Mouse (Mus musculus) kidney, adult 2 months (tissue): ENCODE results near the gene Fam181a.

ENCODE experiments used
- CTCF ChIP-seq: fragments of 200-500 bp; conservative IDR thresholded peaks from 2 replicates; pipeline ENCODE4 v1.5.1; 2011; ENCODE audit warnings: low read depth, mild to moderate bottlenecking, control low read depth, low read length, moderate library complexity, mixed read lengths; ENCODE audit not compliant: insufficient read depth, insufficient read length
- POLR2A ChIP-seq: fragments of 200-500 bp; IDR thresholded peaks from one replicate; pipeline ENCODE4 v1.6.1; 2011; ENCODE audit warnings: low read depth, low read length, control low read depth

GRCm38 (mm10) chr12:103325156-103325857, 14.5 kb downstream of the Fam181a start:
- peak; percentile 88 for TF ChIP-seq CTCF
- no peak for TF ChIP-seq POLR2A
